Mouse (Mus musculus) C2C12 (cell line): ENCODE results near the gene Robo4.

Experiments used
- CEBPB ChIP-seq: IDR thresholded peaks from one replicate; pipeline ENCODE4 v1.6.1; 2011; ENCODE audit warnings: low read depth, mild to moderate bottlenecking, control low read depth, moderate library complexity
- CTCF ChIP-seq: IDR thresholded peaks from one replicate; pipeline ENCODE4 v1.5.1; 2011; ENCODE audit not compliant: control insufficient read depth, insufficient read depth, insufficient read length
- MAX ChIP-seq: IDR thresholded peaks from one replicate; pipeline ENCODE4 v1.6.1; 2011; ENCODE audit warnings: mild to moderate bottlenecking, control low read depth

DNA sequence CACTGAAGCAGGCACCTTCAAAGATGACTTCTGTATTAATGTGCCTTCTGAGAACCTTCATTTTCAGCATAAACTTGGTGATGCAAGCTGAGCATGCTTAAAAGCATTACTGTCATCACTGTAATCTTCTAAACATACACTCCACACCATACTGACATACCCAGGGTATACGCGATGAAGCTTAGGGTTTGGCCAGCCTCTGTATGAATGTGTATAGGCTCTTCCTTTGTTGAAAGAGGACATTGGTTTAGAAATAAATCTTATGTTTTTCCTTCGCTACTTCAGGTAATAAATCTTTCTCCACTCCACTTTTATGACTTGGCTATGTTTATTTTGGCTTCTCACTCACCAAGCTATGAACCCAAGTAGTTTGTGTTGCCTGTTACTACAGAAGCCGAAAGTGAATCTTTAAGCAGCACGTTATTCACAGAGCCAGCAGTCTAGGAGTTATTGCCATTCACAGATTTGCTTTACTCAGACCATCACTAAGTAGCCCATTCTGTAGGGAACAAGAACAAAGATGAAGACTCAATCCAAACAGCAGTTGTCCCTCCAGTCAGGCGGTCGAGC is 30.4 kb upstream of the Robo4 start:
- TF ChIP-seq CTCF (no peak), MAX (no peak), CEBPB (no peak)
